ENCODE assay signal across 8 mouse cellular contexts in genomic region chr16:38602989-38603804, GRCm38 (mm10). TPM values are rescaled to one million over a fixed set of nuclear protein-coding genes. Genes with fewer than 3 reads are reported as not detected.
DNase-seq lines count a peak whose midpoint lies in the region; ATAC-seq and TF ChIP-seq lines count a peak whose summit lies in the region.

No protein-coding gene starts in this region.

- H3K9me3 ChIP-seq in kidney, embryonic 16.5 days (ENCODE audit: low read length): no peaks in the 10 kb centered on the region
- H3K9me3 ChIP-seq in kidney, embryonic 14.5 days (ENCODE audit: control insufficient read depth, low read length): no peaks in the 10 kb centered on the region
- no peaks in the 10 kb centered on the region for H3K9me3 ChIP-seq in ES-E14 (ENCODE audit: control insufficient read depth, insufficient read depth, low read depth, low read length)
- no peaks in the 10 kb centered on the region for H3K9me3 ChIP-seq in heart, embryonic 16.5 days (replicated peaks; ENCODE audit: control insufficient read depth, low read length)
- no peaks in the 10 kb centered on the region for H3K9me3 ChIP-seq in stomach, embryonic 16.5 days (replicated peaks; ENCODE audit: control insufficient read depth, low read length)

- in situ Hi-C loops in ES-E14 (cut with MboI; ENCODE audit: low sequenced_read_pairs in 2 of 2, unreplicated experiment in 2 of 2): no loop called here

- H3K4me2 ChIP-seq in kidney, embryonic 16.5 days (replicated peaks; ENCODE audit: low read depth, low read length): no peak overlapping the region
- no peak overlapping the region for H3K4me2 ChIP-seq in kidney, embryonic 14.5 days (replicated peaks; ENCODE audit: low read depth, low read length)
- H3K4me2 ChIP-seq in heart, embryonic 16.5 days (ENCODE audit: low read depth, low read length): no peak overlapping the region
- no peak overlapping the region for H3K4me2 ChIP-seq in stomach, embryonic 16.5 days (ENCODE audit: low read depth, low read length)

- DNase-seq in ES-E14 (ENCODE audit: low read depth, low spot score): peak; percentile 73
- DNase-seq in cerebellum, adult 9-11 months: peak; percentile 36
- DNase-seq in left cerebral cortex, postnatal 10 days (ENCODE audit: extremely low spot score in 1 of 2, low spot score in 2 of 2): peak; percentile 20 to 75
- DNase-seq in spleen, postnatal 4 days (ENCODE audit: low spot score in 2 of 2): no peak

- no peak overlapping the region for H3K27ac ChIP-seq in kidney, embryonic 16.5 days (ENCODE audit: low read length)
- H3K27ac ChIP-seq in kidney, embryonic 14.5 days (ENCODE audit: low read depth, low read length): no peak overlapping the region
- no peak overlapping the region for H3K27ac ChIP-seq in ES-E14 (ENCODE audit: insufficient read depth, low read depth, low read length, poor library complexity, severe bottlenecking)
- no peak overlapping the region for H3K27ac ChIP-seq in heart, embryonic 16.5 days (ENCODE audit: low read length)
- no peak overlapping the region for H3K27ac ChIP-seq in stomach, embryonic 16.5 days (ENCODE audit: low read length)

- peak; percentile 49 for ATAC-seq in kidney, embryonic 16.5 days (ENCODE audit: low FRiP score, low TSS enrichment)
- ATAC-seq in kidney, embryonic 14.5 days (ENCODE audit: low FRiP score, low TSS enrichment): no peak
- peak; percentile 58; the same call in 1 of the 2 replicates for ATAC-seq in heart, embryonic 16.5 days (replicated peaks; ENCODE audit: extremely low read depth, insufficient read depth, low FRiP score)
- ATAC-seq in stomach, embryonic 16.5 days (ENCODE audit: insufficient read depth, low FRiP score): 0 out of 2 replicates have a peak, but pooled peaks have one; percentile 37

- no peaks in the 10 kb centered on the region for H3K4me1 ChIP-seq in kidney, embryonic 16.5 days (ENCODE audit: insufficient read depth, low read length)
- H3K4me1 ChIP-seq in kidney, embryonic 14.5 days (ENCODE audit: control insufficient read depth, insufficient read depth, low read length): no peaks in the 10 kb centered on the region
- H3K4me1 ChIP-seq in ES-E14 (ENCODE audit: control insufficient read depth in 2 of 2, insufficient read depth in 2 of 2, low read length in 2 of 2, poor library complexity in 1 of 2): peaks cover 2 to 3% of the 10 kb centered on the region in 2 experiments; a peak in 1 of 4 replicates
- no peaks in the 10 kb centered on the region for H3K4me1 ChIP-seq in heart, embryonic 16.5 days (ENCODE audit: control insufficient read depth, insufficient read depth, low read length)
- H3K4me1 ChIP-seq in stomach, embryonic 16.5 days (ENCODE audit: control insufficient read depth, insufficient read depth, low read length): no peaks in the 10 kb centered on the region

- 56% methylated on average over 11 of the region's 11 CpGs for WGBS in kidney, embryonic 16.5 days
- 60% methylated on average over 11 of the region's 11 CpGs for whole genome bisulfite sequencing in kidney, embryonic 14.5 days
- WGBS in heart, embryonic 16.5 days: 56% methylated on average over 11 of the region's 11 CpGs
- WGBS in stomach, embryonic 16.5 days: 44% methylated on average over 11 of the region's 11 CpGs

- no peaks in the 10 kb centered on the region for H3K27me3 ChIP-seq in kidney, embryonic 16.5 days (ENCODE audit: insufficient read depth, low read length)
- no peaks in the 10 kb centered on the region for H3K27me3 ChIP-seq in kidney, embryonic 14.5 days (ENCODE audit: control insufficient read depth, insufficient read depth, low read length)
- H3K27me3 ChIP-seq in heart, embryonic 16.5 days (ENCODE audit: control insufficient read depth, insufficient read depth, low read length): no peaks in the 10 kb centered on the region
- no peaks in the 10 kb centered on the region for H3K27me3 ChIP-seq in stomach, embryonic 16.5 days (ENCODE audit: control insufficient read depth, insufficient read depth, low read length)

- peaks cover 28% of the 10 kb centered on the region for H3K36me3 ChIP-seq in kidney, embryonic 16.5 days (ENCODE audit: insufficient read depth, low read length)
- peaks cover 10% of the 10 kb centered on the region; the same call in 1 of the 2 replicates for H3K36me3 ChIP-seq in kidney, embryonic 14.5 days (ENCODE audit: control insufficient read depth, insufficient read depth, low read length)
- H3K36me3 ChIP-seq in ES-E14 (ENCODE audit: control insufficient read depth, insufficient read depth, low read length, poor library complexity, severe bottlenecking): no peaks in the 10 kb centered on the region
- peaks cover 77% of the 10 kb centered on the region for H3K36me3 ChIP-seq in heart, embryonic 16.5 days (ENCODE audit: control insufficient read depth, insufficient read depth)
- no peaks in the 10 kb centered on the region for H3K36me3 ChIP-seq in stomach, embryonic 16.5 days (ENCODE audit: control insufficient read depth, insufficient read depth, low read length)

- intact Hi-C loops in left cerebral cortex, postnatal 10 days (cut with DNase I): no loop called here

- no peak overlapping the region for H3K9ac ChIP-seq in kidney, embryonic 16.5 days (replicated peaks; ENCODE audit: low read length)
- no peak overlapping the region for H3K9ac ChIP-seq in kidney, embryonic 14.5 days (ENCODE audit: low read depth, low read length)
- peak overlapping the region; percentile 13; the same call in 1 of the 2 replicates for H3K9ac ChIP-seq in ES-E14 (ENCODE audit: insufficient read depth, low read depth, low read length, poor library complexity, severe bottlenecking)
- no peak overlapping the region for H3K9ac ChIP-seq in heart, embryonic 16.5 days (ENCODE audit: low read length)
- H3K9ac ChIP-seq in stomach, embryonic 16.5 days (ENCODE audit: low read length): no peak overlapping the region

- no peak overlapping the region for H3K4me3 ChIP-seq in kidney, embryonic 16.5 days (ENCODE audit: low read length)
- no peak overlapping the region for H3K4me3 ChIP-seq in kidney, embryonic 14.5 days (ENCODE audit: low read length)
- H3K4me3 ChIP-seq in ES-E14 (ENCODE audit: insufficient read depth in 1 of 2, low read depth in 1 of 2, low read length in 2 of 2, poor library complexity in 1 of 2, severe bottlenecking in 1 of 2): peak overlapping the region; percentile 32 to 81
- H3K4me3 ChIP-seq in heart, embryonic 16.5 days (ENCODE audit: low read length): no peak overlapping the region
- no peak overlapping the region for H3K4me3 ChIP-seq in stomach, embryonic 16.5 days (replicated peaks; ENCODE audit: low read length)

TF ChIP-seq in ES-E14, 5 proteins besides CTCF, POLR2A, EP300 and RAD21:
- TF ChIP-seq MAFK (IDR thresholded peaks at IDR 0.05; ENCODE audit: insufficient read depth, low read depth, low read length) (no peak), ZC3H11A (IDR thresholded peaks at IDR 0.05; ENCODE audit: borderline replicate concordance, low read depth, low read length) (no peak), HCFC1 (IDR thresholded peaks at IDR 0.05; ENCODE audit: borderline replicate concordance, insufficient read depth, low read length) (no peak), CHD2 (IDR thresholded peaks at IDR 0.05; ENCODE audit: low read depth, low read length) (peak; percentile 28; the same call in 1 of the 2 replicates), ZNF384 (IDR thresholded peaks at IDR 0.05; ENCODE audit: low read depth, low read length) (no peak)

RNA-seq across cellular contexts. Expression of gene Tmem39a, which starts 44.7 kb away (rescaled TPM):
- 133 and 139 TPM in 2 replicates for polyA plus RNA-seq in kidney, embryonic 16.5 days (2015; fragmentation: Nextera tagmentation; extraction: Ambion mirVana)
- polyA plus RNA-seq in kidney, embryonic 14.5 days (2014; fragmentation: Nextera tagmentation; extraction: Ambion mirVana): 90.5 and 121 TPM in 2 replicates
- total RNA-seq in ES-E14 (2012; rRNA removed): 124 and 141 TPM in 2 replicates
- 62.0 and 64.4 TPM in 2 replicates for polyA plus RNA-seq in heart, embryonic 16.5 days (2015; fragmentation: Nextera tagmentation; extraction: Ambion mirVana)
- 10 to 100 TPM; 19.5 to 22.9 TPM for total RNA-seq in left cerebral cortex, postnatal 10 days (2021)
- 106 and 110 TPM in 2 replicates for polyA plus RNA-seq in stomach, embryonic 16.5 days (2015; fragmentation: Nextera tagmentation; extraction: Ambion mirVana)

RNA-seq across cellular contexts. Expression of gene Poglut1, which starts 53.1 kb away (rescaled TPM):
- 62.2 and 62.9 TPM in 2 replicates for polyA plus RNA-seq in kidney, embryonic 16.5 days (2015; fragmentation: Nextera tagmentation; extraction: Ambion mirVana)
- polyA plus RNA-seq in kidney, embryonic 14.5 days (2014; fragmentation: Nextera tagmentation; extraction: Ambion mirVana): 50.9 and 63.5 TPM in 2 replicates
- total RNA-seq in ES-E14 (2012; rRNA removed): 76.6 and 89.7 TPM in 2 replicates
- polyA plus RNA-seq in heart, embryonic 16.5 days (2015; fragmentation: Nextera tagmentation; extraction: Ambion mirVana): 27.4 and 28.9 TPM in 2 replicates
- total RNA-seq in left cerebral cortex, postnatal 10 days (2021): 10 to 100 TPM; 34.2 to 36.7 TPM
- polyA plus RNA-seq in stomach, embryonic 16.5 days (2015; fragmentation: Nextera tagmentation; extraction: Ambion mirVana): 43.3 and 44.4 TPM in 2 replicates

Comparison
In these comparisons a context has a peak if more than half of its experiments do, and no peak if none do; other contexts are left out.
1. H3K4me3 ChIP-seq: peak in ES-E14 (2 of 2); none in kidney, embryonic 16.5 days (single experiment), kidney, embryonic 14.5 days (single experiment), heart, embryonic 16.5 days (single experiment) and stomach, embryonic 16.5 days (single experiment).
2. DNase-seq: peak in ES-E14 (single experiment), cerebellum, adult 9-11 months (single experiment) and left cerebral cortex, postnatal 10 days (2 of 2); none in spleen, postnatal 4 days (0 of 2).